Mouse (Mus musculus) layer of hippocampus, adult 2 months (tissue): ENCODE data around the gene Gm5737. TPM values are rescaled to one million over a fixed set of nuclear protein-coding genes. Genes with fewer than 3 reads are reported as not detected.

ENCODE experiments used
- DNase-seq, 2 experiments: peaks; one replicate each; pipeline ENCODE4 v3.0.0; 2022; ENCODE audit warnings: low spot score in 2 of 2
- H3K27ac ChIP-seq: fragments of 200-600 bp; 2 replicates; pipeline ENCODE4 v1.8.1; 2022
- H3K4me3 ChIP-seq: fragments of 200-600 bp; 2 replicates; pipeline ENCODE4 v1.8.1; 2022; ENCODE audit warnings: mild to moderate bottlenecking
- CTCF ChIP-seq: fragments of 200-600 bp; conservative IDR thresholded peaks from 2 replicates; pipeline ENCODE4 v1.8.1; 2022; ENCODE audit warnings: antibody characterized with exemption, mild to moderate bottlenecking, moderate library complexity
- total RNA-seq, 2 experiments: library from RNA; stranded (reverse); gene quantifications; 2 replicates each; pipeline ENCODE4 v1.2.3; 2021

Gm5737 gene
- total RNA-seq, 2 experiments from 2014 or later: 0.37 TPM; not detected in 1

- no peak for DNase-seq
- no peak overlapping the region for H3K27ac ChIP-seq
- TF ChIP-seq CTCF: no peak
- no peak overlapping the region for H3K4me3 ChIP-seq
Measured at GRCm38 (mm10) chr7:120848831-120849512, 36.8 kb downstream of the Gm5737 start.

GRCm38 (mm10) chr7:120850165-120850564 lies 38.0 kb downstream of the Gm5737 start:
- no peak for TF ChIP-seq CTCF
- H3K27ac ChIP-seq: no peak overlapping the region

GRCm38 (mm10) chr7:120859854-120860253 lies 47.7 kb downstream of the Gm5737 start:
- Histone ChIP-seq H3K27ac (no peak overlapping the region), H3K4me3 (no peak overlapping the region)
- TF ChIP-seq CTCF: no peak
- DNase-seq: no peak

More at GRCm38 (mm10) chr7:120850165-120850564, 38.0 kb downstream of the Gm5737 start:
- no peak overlapping the region for H3K4me3 ChIP-seq
- DNase-seq: no peak

GRCm38 (mm10) chr7:120860799-120861487 lies 48.8 kb downstream of the Gm5737 start:
- no peak overlapping the region for H3K27ac ChIP-seq
- no peak for TF ChIP-seq CTCF
- DNase-seq: no peak
- H3K4me3 ChIP-seq: no peak overlapping the region

- Histone ChIP-seq H3K4me3 (no peak overlapping the region), H3K27ac (no peak overlapping the region)
- no peak for TF ChIP-seq CTCF
- no peak for DNase-seq
Measured at GRCm38 (mm10) chr7:120861488-120862047, 49.4 kb downstream of the Gm5737 start.

- no peak for DNase-seq
- Histone ChIP-seq H3K27ac (no peak overlapping the region), H3K4me3 (no peak overlapping the region)
- TF ChIP-seq CTCF: no peak
Measured at GRCm38 (mm10) chr7:120862196-120862595, 50.0 kb downstream of the Gm5737 start.

- TF ChIP-seq CTCF: no peak
- no peak for DNase-seq
- Histone ChIP-seq H3K4me3 (no peak overlapping the region), H3K27ac (no peak overlapping the region)
Measured at GRCm38 (mm10) chr7:120862626-120863025, 50.5 kb downstream of the Gm5737 start.

- Histone ChIP-seq H3K4me3 (no peak overlapping the region), H3K27ac (no peak overlapping the region)
- TF ChIP-seq CTCF: no peak
- DNase-seq: no peak
Measured at GRCm38 (mm10) chr7:120863476-120863875, 51.3 kb downstream of the Gm5737 start.

GRCm38 (mm10) chr7:120865100-120865499 lies 52.9 kb downstream of the Gm5737 start:
- no peak overlapping the region for H3K27ac ChIP-seq
- DNase-seq: no peak
- TF ChIP-seq CTCF: no peak
- no peak overlapping the region for H3K4me3 ChIP-seq

GRCm38 (mm10) chr7:120865832-120866231 lies 53.7 kb downstream of the Gm5737 start:
- peak overlapping the region; percentile 18; the same call in 1 of the 2 replicates for H3K27ac ChIP-seq
- no peak for TF ChIP-seq CTCF
- H3K4me3 ChIP-seq: no peak overlapping the region
- DNase-seq: no peak

GRCm38 (mm10) chr7:120866684-120867083 lies 54.5 kb downstream of the Gm5737 start:
- Histone ChIP-seq H3K27ac (no peak overlapping the region), H3K4me3 (no peak overlapping the region)
- TF ChIP-seq CTCF: no peak
- DNase-seq: no peak

GRCm38 (mm10) chr7:120867720-120868119 lies 55.6 kb downstream of the Gm5737 start:
- Histone ChIP-seq H3K4me3 (no peak overlapping the region), H3K27ac (no peak overlapping the region)
- TF ChIP-seq CTCF: no peak
- no peak for DNase-seq

- H3K27ac ChIP-seq: no peak overlapping the region
- no peak for TF ChIP-seq CTCF
- H3K4me3 ChIP-seq: no peak overlapping the region
- no peak for DNase-seq
Measured at GRCm38 (mm10) chr7:120869883-120870282, 57.7 kb downstream of the Gm5737 start.

- no peak overlapping the region for H3K4me3 ChIP-seq
- DNase-seq: no peak
- no peak overlapping the region for H3K27ac ChIP-seq
- TF ChIP-seq CTCF: no peak
Measured at GRCm38 (mm10) chr7:120870431-120871008, 58.4 kb downstream of the Gm5737 start.
